ENCODE assay signal across 14 mouse cellular contexts in genomic region chr3:143594676-143595075, GRCm38 (mm10).
DNase-seq lines count a peak whose midpoint lies in the region; ATAC-seq and TF ChIP-seq lines count a peak whose summit lies in the region.
"Had no signal": no experiment of that assay in that cellular context is flagged by ENCODE, and none has a peak within 500 bp of the region (broad histone marks: within the 10 kb centered on the region; RNA-seq: fewer than 3 reads in every experiment).

No protein-coding gene starts in this region.

- H3K36me3 ChIP-seq in heart, embryonic 13.5 days, result no peaks in the 10 kb centered on the region
- H3K36me3 ChIP-seq in thymus, adult 2 months (ENCODE audit: control insufficient read depth, insufficient read depth, low read length), result no peaks in the 10 kb centered on the region
- H3K36me3 ChIP-seq: heart, embryonic 12.5 days; limb, embryonic 15.5 days had no signal

- WGBS in heart, embryonic 13.5 days, result 54% methylated on average over 7 of the region's 7 CpGs
- 92% methylated on average over 7 of the region's 7 CpGs for WGBS in thymus, adult 2 months

- no peak overlapping the region for H3K9ac ChIP-seq in heart, embryonic 13.5 days
- H3K9ac ChIP-seq: heart, embryonic 12.5 days; limb, embryonic 15.5 days had no signal

- TF ChIP-seq POLR2A in thymus, adult 2 months (IDR thresholded peaks at IDR 0.05; ENCODE audit: control insufficient read depth, extremely low read depth, insufficient read depth, low read length, poor library complexity), result no peak

- H3K27me3 ChIP-seq in heart, embryonic 13.5 days (replicated peaks), result 0 out of 2 replicates have a peak, but pooled peaks cover 3% of the 10 kb centered on the region
- H3K27me3 ChIP-seq in thymus, adult 2 months (ENCODE audit: control insufficient read depth, insufficient read depth, low read length), result no peaks in the 10 kb centered on the region
- H3K27me3 ChIP-seq: heart, embryonic 12.5 days; Patski had no signal

- no peaks in the 10 kb centered on the region for H3K9me3 ChIP-seq in heart, embryonic 13.5 days
- H3K9me3 ChIP-seq: heart, embryonic 12.5 days; limb, embryonic 15.5 days had no signal

- TF ChIP-seq CTCF in thymus, adult 2 months (IDR thresholded peaks at IDR 0.05; ENCODE audit: borderline replicate concordance, control insufficient read depth, extremely low read depth, insufficient read depth, low read length, poor library complexity), result no peak
- no peak for TF ChIP-seq CTCF in gastrocnemius, adult 2 months (IDR thresholded peaks at IDR 0.05)

- no peak overlapping the region for H3K4me3 ChIP-seq in heart, embryonic 13.5 days
- H3K4me3 ChIP-seq in thymus, adult 2 months (ENCODE audit: control insufficient read depth, insufficient read depth, low read length), result no peak overlapping the region
- no peak overlapping the region for H3K4me3 ChIP-seq in gastrocnemius, adult 2 months
- H3K4me3 ChIP-seq: heart, embryonic 12.5 days; limb, embryonic 15.5 days had no signal

- H3K4me2 ChIP-seq in heart, embryonic 13.5 days, result no peak overlapping the region
- H3K4me2 ChIP-seq: heart, embryonic 12.5 days; limb, embryonic 15.5 days had no signal

- DNase-seq in heart, postnatal 10 days, result no peak
- peak; percentile 76 to 78 for DNase-seq in cerebellum, postnatal 36 days
- DNase-seq in layer of hippocampus, postnatal 14 days (ENCODE audit: low spot score in 2 of 2), result peak; percentile 41 to 82
- peak; percentile 79 to 91 for DNase-seq in right cerebral cortex, postnatal 10 days (ENCODE audit: low spot score in 2 of 2)
- no peak for DNase-seq in thymus, adult 2 months
- DNase-seq in lung, postnatal 14 days, result no peak
- no peak for DNase-seq in gastrocnemius, adult 2 months
- DNase-seq: lung, postnatal 36 days; thymus, postnatal 25 days had no signal

- ATAC-seq in heart, embryonic 13.5 days (ENCODE audit: extremely low read depth, insufficient number of reproducible peaks, low FRiP score, low TSS enrichment), result no peak
- ATAC-seq: inflammation-experienced regulatory T-cells, adult 6 months; Patski had no signal

- 0 out of 2 replicates have a peak overlapping the region, but pooled peaks have one; percentile 1 for H3K27ac ChIP-seq in heart, embryonic 13.5 days (replicated peaks)
- H3K27ac ChIP-seq in thymus, adult 2 months (ENCODE audit: control insufficient read depth, insufficient read depth, low read length), result no peak overlapping the region
- H3K27ac ChIP-seq in gastrocnemius, adult 2 months, result no peak overlapping the region
- H3K27ac ChIP-seq: limb, embryonic 15.5 days had no signal

- intact Hi-C loops in heart, postnatal 10 days (cut with DNase I), result loop anchor here (10.0 kb wide), 1 partner anchor 790 kb away; no protein-coding TSS in a partner anchor
- intact Hi-C loops in gastrocnemius, adult 2 months (cut with DNase I), result loop anchor here (5.0 kb wide), 2 partner anchors 648 to 788 kb away; no protein-coding TSS in a partner anchor

- peaks cover 32% of the 10 kb centered on the region for H3K4me1 ChIP-seq in heart, embryonic 13.5 days
- H3K4me1 ChIP-seq in thymus, adult 2 months (replicated peaks; ENCODE audit: control insufficient read depth, insufficient read depth, low read length), result no peaks in the 10 kb centered on the region
- H3K4me1 ChIP-seq: limb, embryonic 15.5 days had no signal

Comparison
In these comparisons a context has a peak if more than half of its experiments do, and no peak if none do; other contexts are left out.
1. DNase-seq: peak in cerebellum, postnatal 36 days (2 of 2), layer of hippocampus, postnatal 14 days (2 of 2) and right cerebral cortex, postnatal 10 days (2 of 2); none in heart, postnatal 10 days (0 of 2), thymus, adult 2 months (single experiment), lung, postnatal 14 days (single experiment) and gastrocnemius, adult 2 months (single experiment).